Comparison of ENCODE assay signal across 9 mouse cellular contexts in the genomic region with DNA sequence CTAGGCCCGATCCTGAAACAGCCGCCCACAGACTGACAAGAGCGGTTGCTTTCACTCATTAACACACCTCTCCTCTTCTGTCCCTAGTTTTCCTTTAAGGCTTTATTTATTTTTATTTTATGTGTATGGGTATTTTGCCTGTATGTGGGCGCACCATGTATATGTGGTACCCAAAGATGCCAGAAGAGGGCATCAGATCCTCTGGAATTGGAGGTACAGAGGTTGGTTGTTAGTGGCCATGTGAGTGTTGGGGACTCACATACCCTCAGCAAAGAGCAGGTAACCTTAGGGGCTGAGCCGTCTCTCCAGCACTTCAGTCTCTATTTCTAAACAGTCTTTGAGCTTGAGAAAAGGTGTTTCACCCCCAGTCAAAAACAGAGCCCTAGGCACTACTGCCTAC. TPM values are rescaled to one million over a fixed set of nuclear protein-coding genes. Genes with fewer than 3 reads are reported as not detected.
A peak's percentile ranks its signal among the peaks of the same experiment; 100 is the strongest.
DNase-seq lines count a peak whose midpoint lies in the region; ATAC-seq and TF ChIP-seq lines count a peak whose summit lies in the region.
"Had no signal": no experiment of that assay in that cellular context is flagged by ENCODE, and none has a peak within 500 bp of the region (broad histone marks: within the 10 kb centered on the region; RNA-seq: fewer than 3 reads in every experiment).

No protein-coding gene starts in this region.

- no peaks in the 10 kb centered on the region for H3K27me3 ChIP-seq in heart, embryonic 11.5 days (ENCODE audit: control insufficient read depth, insufficient read depth, low read length)
- H3K27me3 ChIP-seq in midbrain, embryonic 14.5 days (ENCODE audit: control insufficient read depth, insufficient read depth, low read length), result no peaks in the 10 kb centered on the region
- no peaks in the 10 kb centered on the region for H3K27me3 ChIP-seq in midbrain, embryonic 13.5 days
- no peaks in the 10 kb centered on the region for H3K27me3 ChIP-seq in splenic B cell, adult 2 months (ENCODE audit: control insufficient read depth, insufficient read depth, low read length, poor library complexity, severe bottlenecking)
- no peaks in the 10 kb centered on the region for H3K27me3 ChIP-seq in forebrain, embryonic 15.5 days

- peaks cover 13% of the 10 kb centered on the region for H3K36me3 ChIP-seq in heart, embryonic 11.5 days (ENCODE audit: control insufficient read depth, insufficient read depth, low read length)
- peaks cover 50% of the 10 kb centered on the region for H3K36me3 ChIP-seq in midbrain, embryonic 14.5 days (ENCODE audit: control insufficient read depth, insufficient read depth, low read length)
- peaks cover 63% of the 10 kb centered on the region for H3K36me3 ChIP-seq in midbrain, embryonic 13.5 days
- H3K36me3 ChIP-seq in splenic B cell, adult 2 months (ENCODE audit: control insufficient read depth, insufficient read depth, low read length, poor library complexity, severe bottlenecking), result peaks cover 7% of the 10 kb centered on the region; the same call in 1 of the 2 replicates
- H3K36me3 ChIP-seq in forebrain, embryonic 15.5 days, result peaks cover 41% of the 10 kb centered on the region

- no peaks in the 10 kb centered on the region for H3K9me3 ChIP-seq in heart, embryonic 11.5 days (replicated peaks; ENCODE audit: control insufficient read depth, low read length)
- H3K9me3 ChIP-seq in midbrain, embryonic 14.5 days (ENCODE audit: control insufficient read depth, low read length), result no peaks in the 10 kb centered on the region
- H3K9me3 ChIP-seq in midbrain, embryonic 13.5 days, result no peaks in the 10 kb centered on the region
- H3K9me3 ChIP-seq in forebrain, embryonic 15.5 days, result no peaks in the 10 kb centered on the region

- H3K9ac ChIP-seq in heart, embryonic 11.5 days (ENCODE audit: low read depth, low read length), result no peak overlapping the region
- no peak overlapping the region for H3K9ac ChIP-seq in midbrain, embryonic 14.5 days (replicated peaks; ENCODE audit: low read length)
- H3K9ac ChIP-seq in midbrain, embryonic 13.5 days (replicated peaks), result no peak overlapping the region
- no peak overlapping the region for H3K9ac ChIP-seq in forebrain, embryonic 15.5 days (replicated peaks)

- DNase-seq in heart, adult 18-20 months, result peak; percentile 32 to 63
- peak; percentile 66 for DNase-seq in midbrain, embryonic 14.5 days
- peak; percentile 59 for DNase-seq in brain, embryonic 14.5 days (ENCODE audit: low read depth)
- peak; percentile 67 for DNase-seq in splenic B cell, adult 2 months (ENCODE audit: low read depth, low spot score)
- DNase-seq in ovary, postnatal 14 days (ENCODE audit: low spot score), result no peak

- H3K4me3 ChIP-seq in heart, embryonic 11.5 days (ENCODE audit: low read depth, low read length), result no peak overlapping the region
- H3K4me3 ChIP-seq in midbrain, embryonic 14.5 days (replicated peaks; ENCODE audit: low read depth, low read length), result no peak overlapping the region
- no peak overlapping the region for H3K4me3 ChIP-seq in midbrain, embryonic 13.5 days (replicated peaks)
- no peak overlapping the region for H3K4me3 ChIP-seq in forebrain, embryonic 15.5 days

- peak; percentile 54; the same call in 1 of the 2 replicates for TF ChIP-seq CTCF in brain, embryonic 14.5 days (IDR thresholded peaks at IDR 0.05; ENCODE audit: borderline replicate concordance, extremely low read depth, insufficient read depth, insufficient read length)

- peaks cover 10% of the 10 kb centered on the region for H3K4me1 ChIP-seq in heart, embryonic 11.5 days (ENCODE audit: control insufficient read depth, insufficient read depth, low read length)
- peaks cover 18% of the 10 kb centered on the region for H3K4me1 ChIP-seq in midbrain, embryonic 14.5 days (ENCODE audit: control insufficient read depth, insufficient read depth, low read length)
- peaks cover 38% of the 10 kb centered on the region for H3K4me1 ChIP-seq in midbrain, embryonic 13.5 days (replicated peaks)
- H3K4me1 ChIP-seq in forebrain, embryonic 15.5 days, result peaks cover 38% of the 10 kb centered on the region

- H3K4me2 ChIP-seq in heart, embryonic 11.5 days, result no peak overlapping the region
- H3K4me2 ChIP-seq in midbrain, embryonic 14.5 days (ENCODE audit: low read length), result no peak overlapping the region
- H3K4me2 ChIP-seq in midbrain, embryonic 13.5 days (replicated peaks), result no peak overlapping the region
- no peak overlapping the region for H3K4me2 ChIP-seq in forebrain, embryonic 15.5 days (replicated peaks)

- TF ChIP-seq POLR2A in brain, embryonic 14.5 days (IDR thresholded peaks at IDR 0.05; ENCODE audit: borderline replicate concordance, extremely low read depth, insufficient read depth, insufficient read length, poor library complexity, severe bottlenecking), result no peak

- no peak overlapping the region for H3K27ac ChIP-seq in heart, embryonic 11.5 days (ENCODE audit: low read depth, low read length)
- no peak overlapping the region for H3K27ac ChIP-seq in midbrain, embryonic 14.5 days (replicated peaks; ENCODE audit: low read depth, low read length)
- H3K27ac ChIP-seq in midbrain, embryonic 13.5 days, result no peak overlapping the region
- no peak overlapping the region for H3K27ac ChIP-seq in forebrain, embryonic 15.5 days (replicated peaks)

- 85% methylated on average over 5 of the region's 5 CpGs for WGBS in heart, embryonic 11.5 days (ENCODE audit: insufficient replicate concordance)
- WGBS in midbrain, embryonic 14.5 days, result 83% methylated on average over 5 of the region's 5 CpGs
- 81% methylated on average over 5 of the region's 5 CpGs for WGBS in midbrain, embryonic 13.5 days
- 73% methylated on average over 5 of the region's 5 CpGs for WGBS in forebrain, embryonic 15.5 days

- no peak for ATAC-seq in heart, embryonic 11.5 days (replicated peaks; ENCODE audit: insufficient number of reproducible peaks, low FRiP score, low TSS enrichment)
- no peak for ATAC-seq in midbrain, embryonic 14.5 days (ENCODE audit: low FRiP score, low TSS enrichment)
- no peak for ATAC-seq in midbrain, embryonic 13.5 days
- no peak for ATAC-seq in forebrain, embryonic 15.5 days (replicated peaks)

RNA-seq across cellular contexts. Expression of a gene that starts 2.3 kb away (rescaled TPM):
- 10 to 100 TPM; 35.0 to 37.3 TPM for total RNA-seq in heart, adult 18-20 months (2021)
- polyA plus RNA-seq in heart, embryonic 11.5 days (2014; fragmentation: Nextera tagmentation; extraction: Ambion mirVana), result 50.2 and 51.6 TPM in 2 replicates
- 62.2 and 64.1 TPM in 2 replicates for polyA plus RNA-seq in midbrain, embryonic 14.5 days (2014; fragmentation: Nextera tagmentation; extraction: Ambion mirVana)
- 63.9 and 67.4 TPM in 2 replicates for polyA plus RNA-seq in midbrain, embryonic 13.5 days (2015; fragmentation: Nextera tagmentation; extraction: Ambion mirVana)
- 53.9 and 79.7 TPM in 2 replicates for polyA plus RNA-seq in brain, embryonic 14.5 days (2012; rRNA removed)
- 58.0 and 70.0 TPM in 2 replicates for polyA plus RNA-seq in forebrain, embryonic 15.5 days (2015; fragmentation: Nextera tagmentation; extraction: Ambion mirVana)

RNA-seq across cellular contexts. Expression of a gene that starts 7.4 kb away (rescaled TPM):
- 10 to 100 TPM; 70.4 to 79.1 TPM for total RNA-seq in heart, adult 18-20 months (2021)
- polyA plus RNA-seq in heart, embryonic 11.5 days (2014; fragmentation: Nextera tagmentation; extraction: Ambion mirVana), result 120 and 126 TPM in 2 replicates
- polyA plus RNA-seq in midbrain, embryonic 14.5 days (2014; fragmentation: Nextera tagmentation; extraction: Ambion mirVana), result 249 and 299 TPM in 2 replicates
- 270 and 278 TPM in 2 replicates for polyA plus RNA-seq in midbrain, embryonic 13.5 days (2015; fragmentation: Nextera tagmentation; extraction: Ambion mirVana)
- 157 and 186 TPM in 2 replicates for polyA plus RNA-seq in brain, embryonic 14.5 days (2012; rRNA removed)
- 304 and 307 TPM in 2 replicates for polyA plus RNA-seq in forebrain, embryonic 15.5 days (2015; fragmentation: Nextera tagmentation; extraction: Ambion mirVana)

RNA-seq across cellular contexts. Expression of a gene that starts 15.3 kb away (rescaled TPM):
- total RNA-seq in heart, adult 18-20 months (2021), result not detected
- not detected in 2 replicates for polyA plus RNA-seq in heart, embryonic 11.5 days (2014; fragmentation: Nextera tagmentation; extraction: Ambion mirVana)
- 0.47 and 0.70 TPM in 2 replicates for polyA plus RNA-seq in midbrain, embryonic 14.5 days (2014; fragmentation: Nextera tagmentation; extraction: Ambion mirVana)
- 0.26 and 0.32 TPM in 2 replicates for polyA plus RNA-seq in midbrain, embryonic 13.5 days (2015; fragmentation: Nextera tagmentation; extraction: Ambion mirVana)
- polyA plus RNA-seq in brain, embryonic 14.5 days (2012; rRNA removed), result 0.40 and 0.57 TPM in 2 replicates
- 0.13 and 0.18 TPM in 2 replicates for polyA plus RNA-seq in forebrain, embryonic 15.5 days (2015; fragmentation: Nextera tagmentation; extraction: Ambion mirVana)
- polyA plus RNA-seq: heart, embryonic 14.5 days had no signal

RNA-seq across cellular contexts. Expression of a gene that starts 15.8 kb away (rescaled TPM):
- 100 to 1,000 TPM; 105 TPM for total RNA-seq in heart, adult 18-20 months (2021)
- 128 and 137 TPM in 2 replicates for polyA plus RNA-seq in heart, embryonic 11.5 days (2014; fragmentation: Nextera tagmentation; extraction: Ambion mirVana)
- polyA plus RNA-seq in midbrain, embryonic 14.5 days (2014; fragmentation: Nextera tagmentation; extraction: Ambion mirVana), result 28.1 and 32.1 TPM in 2 replicates
- 34.0 and 34.9 TPM in 2 replicates for polyA plus RNA-seq in midbrain, embryonic 13.5 days (2015; fragmentation: Nextera tagmentation; extraction: Ambion mirVana)
- 31.3 and 32.5 TPM in 2 replicates for polyA plus RNA-seq in brain, embryonic 14.5 days (2012; rRNA removed)
- polyA plus RNA-seq in forebrain, embryonic 15.5 days (2015; fragmentation: Nextera tagmentation; extraction: Ambion mirVana), result 23.8 and 26.4 TPM in 2 replicates

RNA-seq across cellular contexts. Expression of a gene that starts 18.7 kb away (rescaled TPM):
- total RNA-seq in heart, adult 18-20 months (2021), result 1 to 10 TPM; 3.3 to 4.4 TPM
- 4.1 and 4.3 TPM in 2 replicates for polyA plus RNA-seq in heart, embryonic 11.5 days (2014; fragmentation: Nextera tagmentation; extraction: Ambion mirVana)
- 23.9 and 46.8 TPM in 2 replicates for polyA plus RNA-seq in midbrain, embryonic 14.5 days (2014; fragmentation: Nextera tagmentation; extraction: Ambion mirVana)
- 27.6 and 32.7 TPM in 2 replicates for polyA plus RNA-seq in midbrain, embryonic 13.5 days (2015; fragmentation: Nextera tagmentation; extraction: Ambion mirVana)
- polyA plus RNA-seq in brain, embryonic 14.5 days (2012; rRNA removed), result 62.2 and 109 TPM in 2 replicates
- polyA plus RNA-seq in forebrain, embryonic 15.5 days (2015; fragmentation: Nextera tagmentation; extraction: Ambion mirVana), result 15.8 and 16.6 TPM in 2 replicates
